Mouse (Mus musculus): ENCODE measurements around the gene Kit. TPM values are rescaled to one million over a fixed set of nuclear protein-coding genes. Genes with fewer than 3 reads are reported as not detected.

Kit gene
- 16.7 TPM in 2 replicates for polyA plus RNA-seq (2015; fragmentation: Nextera tagmentation; extraction: Ambion mirVana)

- ATAC-seq (ENCODE audit: low read depth): peak; percentile 79
- WGBS (ENCODE audit: insufficient replicate concordance): under 1% methylated on average over 64 of the region's 65 CpGs
- peaks cover 31% of the 10 kb centered on the region for H3K4me1 ChIP-seq (ENCODE audit: control insufficient read depth, low read depth, low read length)
- peak within 1 kb of the TSS; percentile 66 for H3K9ac ChIP-seq (ENCODE audit: low read depth, low read length)
- peak within 1 kb of the TSS; percentile 94 for H3K4me2 ChIP-seq (ENCODE audit: low read depth, low read length)
- H3K4me3 ChIP-seq (ENCODE audit: low read depth, low read length): peak within 1 kb of the TSS; percentile 69
- no peaks in the 10 kb centered on the region for H3K9me3 ChIP-seq (replicated peaks; ENCODE audit: control insufficient read depth, low read length)
- H3K27me3 ChIP-seq (ENCODE audit: control insufficient read depth, insufficient read depth, low read depth, low read length): peaks cover 5% of the 10 kb centered on the region; the same call in 1 of the 2 replicates
- H3K36me3 ChIP-seq (ENCODE audit: control insufficient read depth, insufficient read depth): no peaks in the 10 kb centered on the region
- H3K27ac ChIP-seq (ENCODE audit: low read length): no peak within 1 kb of the TSS
These were observed at the start of gene Kit for GRCm38 (mm10) chr5:75574852-75575566. TSS of gene Kit (plus strand) at chr5:75574916.

GRCm38 (mm10) chr5:75536156-75536555, 38.6 kb upstream of the Kit start:
- Histone ChIP-seq H3K27me3 (ENCODE audit: control insufficient read depth, insufficient read depth, low read depth, low read length) (no peaks in the 10 kb centered on the region), H3K27ac (ENCODE audit: low read length) (no peak overlapping the region), H3K4me3 (ENCODE audit: low read depth, low read length) (no peak overlapping the region), H3K4me1 (ENCODE audit: control insufficient read depth, low read depth, low read length) (peaks cover 3% of the 10 kb centered on the region), H3K4me2 (ENCODE audit: low read depth, low read length) (no peak overlapping the region), H3K36me3 (ENCODE audit: control insufficient read depth, insufficient read depth) (no peaks in the 10 kb centered on the region), H3K9me3 (replicated peaks; ENCODE audit: control insufficient read depth, low read length) (no peaks in the 10 kb centered on the region), H3K9ac (ENCODE audit: low read depth, low read length) (no peak overlapping the region)
- 30% methylated on average over 3 of the region's 3 CpGs for WGBS (ENCODE audit: insufficient replicate concordance)
- ATAC-seq (ENCODE audit: low read depth): peak; percentile 51

- Histone ChIP-seq H3K9me3 (replicated peaks; ENCODE audit: control insufficient read depth, low read length) (no peaks in the 10 kb centered on the region), H3K27ac (ENCODE audit: low read length) (no peak overlapping the region), H3K27me3 (ENCODE audit: control insufficient read depth, insufficient read depth, low read depth, low read length) (no peaks in the 10 kb centered on the region), H3K9ac (ENCODE audit: low read depth, low read length) (no peak overlapping the region), H3K36me3 (ENCODE audit: control insufficient read depth, insufficient read depth) (no peaks in the 10 kb centered on the region), H3K4me3 (ENCODE audit: low read depth, low read length) (no peak overlapping the region), H3K4me2 (ENCODE audit: low read depth, low read length) (no peak overlapping the region), H3K4me1 (ENCODE audit: control insufficient read depth, low read depth, low read length) (peaks cover 3% of the 10 kb centered on the region)
- WGBS (ENCODE audit: insufficient replicate concordance): 51% methylated on average over 4 of the region's 4 CpGs
- ATAC-seq (ENCODE audit: low read depth): no peak
These were observed 37.0 kb upstream of the Kit start for GRCm38 (mm10) chr5:75537717-75538116.

DNA sequence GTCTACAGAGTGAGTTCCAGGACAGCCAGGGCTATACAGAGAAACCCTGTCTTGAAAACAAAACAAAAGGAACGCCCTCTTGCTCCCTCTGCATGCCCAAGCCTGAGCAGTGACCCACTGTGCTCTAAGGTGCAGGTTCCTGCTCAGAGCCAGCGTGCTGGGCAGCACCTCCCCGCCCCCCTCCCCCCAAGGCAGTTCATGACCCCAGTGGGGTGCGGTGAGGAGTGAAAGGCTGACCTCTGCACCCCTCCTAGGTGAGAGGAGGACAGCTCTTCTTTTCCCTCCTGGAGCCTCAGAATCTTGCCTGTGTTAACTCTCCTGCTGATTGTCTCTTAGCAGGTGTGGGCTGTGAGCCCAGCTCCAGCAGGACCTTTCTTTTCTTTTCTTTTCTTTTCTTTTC, 36.3 kb upstream of the Kit start:
- ATAC-seq (ENCODE audit: low read depth): no peak

GRCm38 (mm10) chr5:75539098-75539497, 35.6 kb upstream of the Kit start:
- H3K9me3 ChIP-seq (replicated peaks; ENCODE audit: control insufficient read depth, low read length): no peaks in the 10 kb centered on the region
- no peak overlapping the region for H3K9ac ChIP-seq (ENCODE audit: low read depth, low read length)
- H3K4me2 ChIP-seq (ENCODE audit: low read depth, low read length): no peak overlapping the region
- H3K27ac ChIP-seq (ENCODE audit: low read length): no peak overlapping the region
- H3K36me3 ChIP-seq (ENCODE audit: control insufficient read depth, insufficient read depth): no peaks in the 10 kb centered on the region
- no peaks in the 10 kb centered on the region for H3K27me3 ChIP-seq (ENCODE audit: control insufficient read depth, insufficient read depth, low read depth, low read length)
- no peak overlapping the region for H3K4me3 ChIP-seq (ENCODE audit: low read depth, low read length)
- ATAC-seq (ENCODE audit: low read depth): no peak
- WGBS (ENCODE audit: insufficient replicate concordance): 21% methylated on average over 6 of the region's 6 CpGs
- H3K4me1 ChIP-seq (ENCODE audit: control insufficient read depth, low read depth, low read length): peaks cover 3% of the 10 kb centered on the region

More for the DNA sequence above, 36.3 kb upstream of the Kit start:
- Histone ChIP-seq H3K9ac (ENCODE audit: low read depth, low read length) (no peak overlapping the region), H3K27me3 (ENCODE audit: control insufficient read depth, insufficient read depth, low read depth, low read length) (no peaks in the 10 kb centered on the region), H3K36me3 (ENCODE audit: control insufficient read depth, insufficient read depth) (no peaks in the 10 kb centered on the region), H3K4me1 (ENCODE audit: control insufficient read depth, low read depth, low read length) (peaks cover 3% of the 10 kb centered on the region), H3K4me3 (ENCODE audit: low read depth, low read length) (no peak overlapping the region), H3K9me3 (replicated peaks; ENCODE audit: control insufficient read depth, low read length) (no peaks in the 10 kb centered on the region), H3K27ac (ENCODE audit: low read length) (no peak overlapping the region), H3K4me2 (ENCODE audit: low read depth, low read length) (no peak overlapping the region)
- WGBS (ENCODE audit: insufficient replicate concordance): 70% methylated on average over 4 of the region's 4 CpGs

- Histone ChIP-seq H3K4me2 (ENCODE audit: low read depth, low read length) (no peak overlapping the region), H3K27me3 (ENCODE audit: control insufficient read depth, insufficient read depth, low read depth, low read length) (no peaks in the 10 kb centered on the region), H3K4me1 (ENCODE audit: control insufficient read depth, low read depth, low read length) (peaks cover 3% of the 10 kb centered on the region), H3K4me3 (ENCODE audit: low read depth, low read length) (no peak overlapping the region), H3K9ac (ENCODE audit: low read depth, low read length) (no peak overlapping the region), H3K27ac (ENCODE audit: low read length) (no peak overlapping the region), H3K9me3 (replicated peaks; ENCODE audit: control insufficient read depth, low read length) (no peaks in the 10 kb centered on the region), H3K36me3 (ENCODE audit: control insufficient read depth, insufficient read depth) (no peaks in the 10 kb centered on the region)
- WGBS (ENCODE audit: insufficient replicate concordance): 42% methylated on average over 3 of the region's 3 CpGs
- no peak for ATAC-seq (ENCODE audit: low read depth)
These were observed 31.0 kb upstream of the Kit start for GRCm38 (mm10) chr5:75543757-75544156.

GRCm38 (mm10) chr5:75544472-75545264, 30.0 kb upstream of the Kit start:
- Histone ChIP-seq H3K9ac (ENCODE audit: low read depth, low read length) (no peak overlapping the region), H3K4me2 (ENCODE audit: low read depth, low read length) (no peak overlapping the region), H3K27me3 (ENCODE audit: control insufficient read depth, insufficient read depth, low read depth, low read length) (no peaks in the 10 kb centered on the region), H3K4me3 (ENCODE audit: low read depth, low read length) (no peak overlapping the region), H3K36me3 (ENCODE audit: control insufficient read depth, insufficient read depth) (no peaks in the 10 kb centered on the region), H3K4me1 (ENCODE audit: control insufficient read depth, low read depth, low read length) (no peaks in the 10 kb centered on the region), H3K27ac (ENCODE audit: low read length) (no peak overlapping the region), H3K9me3 (replicated peaks; ENCODE audit: control insufficient read depth, low read length) (no peaks in the 10 kb centered on the region)
- WGBS (ENCODE audit: insufficient replicate concordance): 56% methylated on average over 14 of the region's 14 CpGs
- ATAC-seq (ENCODE audit: low read depth): no peak

DNA sequence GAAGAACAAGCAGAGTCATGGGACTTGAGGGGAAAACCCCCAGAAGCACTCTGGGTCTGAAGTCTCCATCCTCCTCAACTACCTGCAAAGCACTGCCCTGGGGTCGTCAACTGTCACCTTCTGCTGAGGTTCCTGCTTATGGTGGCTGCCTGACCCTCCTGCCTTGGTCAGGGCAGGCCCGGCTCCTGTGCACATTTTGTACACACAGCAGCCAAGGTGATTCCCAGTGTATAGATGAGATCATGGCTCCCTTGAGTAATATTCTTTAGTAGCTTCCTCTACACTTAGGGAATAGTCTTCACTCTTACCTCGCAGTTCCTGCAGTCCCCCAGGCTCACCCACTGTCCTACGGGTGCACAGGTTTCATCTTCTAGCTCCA, 29.5 kb upstream of the Kit start:
- no peaks in the 10 kb centered on the region for H3K9me3 ChIP-seq (replicated peaks; ENCODE audit: control insufficient read depth, low read length)
- no peaks in the 10 kb centered on the region for H3K27me3 ChIP-seq (ENCODE audit: control insufficient read depth, insufficient read depth, low read depth, low read length)
- 55% methylated on average over 4 of the region's 4 CpGs for WGBS (ENCODE audit: insufficient replicate concordance)
- no peak overlapping the region for H3K4me2 ChIP-seq (ENCODE audit: low read depth, low read length)
- no peaks in the 10 kb centered on the region for H3K4me1 ChIP-seq (ENCODE audit: control insufficient read depth, low read depth, low read length)
- no peak for ATAC-seq (ENCODE audit: low read depth)
- H3K27ac ChIP-seq (ENCODE audit: low read length): no peak overlapping the region
- no peak overlapping the region for H3K4me3 ChIP-seq (ENCODE audit: low read depth, low read length)
- H3K36me3 ChIP-seq (ENCODE audit: control insufficient read depth, insufficient read depth): no peaks in the 10 kb centered on the region
- no peak overlapping the region for H3K9ac ChIP-seq (ENCODE audit: low read depth, low read length)

DNA sequence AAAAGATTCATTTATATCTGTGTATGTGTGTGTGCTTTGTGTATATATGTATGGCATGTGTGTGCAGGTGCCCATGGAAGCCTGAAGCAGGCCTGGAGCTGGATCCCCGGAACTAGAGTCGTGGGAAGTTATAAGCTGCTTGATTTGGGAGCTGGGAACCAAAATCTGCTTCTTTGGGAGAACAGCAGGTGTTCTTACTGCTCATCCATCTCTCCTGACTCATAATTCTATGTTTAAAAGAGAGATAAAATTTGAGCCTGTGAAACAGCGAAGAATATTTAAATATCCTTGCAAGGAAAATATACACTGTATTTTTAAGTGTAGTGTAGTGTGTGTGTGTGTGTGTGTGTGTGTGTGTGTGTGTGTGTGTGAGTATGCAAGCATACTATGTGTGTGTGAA, 21.7 kb upstream of the Kit start:
- WGBS (ENCODE audit: insufficient replicate concordance): 81% methylated on average over 3 of the region's 3 CpGs
- H3K4me3 ChIP-seq (ENCODE audit: low read depth, low read length): no peak overlapping the region

More for the DNA sequence above, 21.7 kb upstream of the Kit start:
- H3K9ac ChIP-seq (ENCODE audit: low read depth, low read length): no peak overlapping the region
- no peak overlapping the region for H3K4me2 ChIP-seq (ENCODE audit: low read depth, low read length)
- H3K36me3 ChIP-seq (ENCODE audit: control insufficient read depth, insufficient read depth): no peaks in the 10 kb centered on the region
- no peaks in the 10 kb centered on the region for H3K4me1 ChIP-seq (ENCODE audit: control insufficient read depth, low read depth, low read length)
- ATAC-seq (ENCODE audit: low read depth): no peak
- no peak overlapping the region for H3K27ac ChIP-seq (ENCODE audit: low read length)
- no peaks in the 10 kb centered on the region for H3K27me3 ChIP-seq (ENCODE audit: control insufficient read depth, insufficient read depth, low read depth, low read length)
- H3K9me3 ChIP-seq (replicated peaks; ENCODE audit: control insufficient read depth, low read length): no peaks in the 10 kb centered on the region
